Mouse (Mus musculus): ENCODE measurements at regions not wholly inside any gene's neighbourhood (a gene's known extent, or its start where the extent isn't known, plus 50 kb on each side); places are given as distances from the start of the nearest gene placed in this dataset.

DNA sequence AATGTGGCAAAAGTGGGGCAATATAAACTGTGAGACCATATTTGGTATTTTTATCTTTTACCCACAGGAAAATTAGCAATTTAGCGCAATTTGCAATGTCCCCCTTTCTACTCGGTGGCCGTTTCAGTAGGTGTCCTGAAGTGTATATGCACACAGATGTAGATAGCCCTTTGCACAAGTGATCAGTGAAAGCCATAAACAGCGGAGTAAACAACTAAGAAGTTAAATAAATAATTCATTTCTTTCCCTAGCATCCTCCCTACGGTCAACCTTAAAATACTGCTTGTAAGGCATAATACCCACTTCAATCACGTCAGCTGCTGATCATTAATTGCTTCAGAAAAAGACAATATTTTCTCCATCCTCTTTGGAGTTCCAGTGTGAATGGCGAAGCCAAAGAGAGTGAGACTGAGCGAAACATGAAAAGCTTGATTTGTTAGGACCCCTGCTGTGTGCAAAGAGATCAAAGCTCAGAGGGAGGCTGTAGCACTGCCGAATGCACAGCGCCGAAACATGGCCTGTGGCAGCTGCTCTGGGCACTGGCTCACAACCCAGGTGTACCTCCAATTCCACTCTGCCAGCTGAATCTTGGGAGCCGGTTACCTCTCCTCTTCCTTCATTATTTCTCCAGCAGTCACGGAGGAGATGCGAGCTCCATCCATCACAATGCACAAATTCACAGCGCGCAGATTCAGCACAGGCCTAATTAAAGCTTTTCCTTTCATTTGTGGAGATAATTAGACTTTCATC is 618.1 kb upstream of the Tenm3 start:
- H3K36me3 ChIP-seq (ENCODE audit: control insufficient read depth, insufficient read depth), result no peaks in the 10 kb centered on the region
- peak overlapping the region; percentile 44 for H3K9ac ChIP-seq (replicated peaks; ENCODE audit: low read depth, low read length)
- no peak overlapping the region for H3K27ac ChIP-seq (ENCODE audit: low read length)
- 5% methylated on average over 16 of the region's 16 CpGs for WGBS
- H3K4me3 ChIP-seq (replicated peaks; ENCODE audit: low read length), result peak overlapping the region; percentile 30
- H3K4me1 ChIP-seq (replicated peaks; ENCODE audit: control insufficient read depth, insufficient read depth, low read length), result peaks cover 14% of the 10 kb centered on the region
- no peaks in the 10 kb centered on the region for H3K27me3 ChIP-seq (replicated peaks; ENCODE audit: control insufficient read depth, insufficient read depth, low read length)
- ATAC-seq, result peak; percentile 84
- peak overlapping the region; percentile 58 for H3K4me2 ChIP-seq (ENCODE audit: low read length)
- H3K9me3 ChIP-seq (ENCODE audit: control insufficient read depth, low read length), result no peaks in the 10 kb centered on the region

- no peak overlapping the region for H3K27ac ChIP-seq (ENCODE audit: low read length)
- H3K9me3 ChIP-seq (ENCODE audit: control insufficient read depth, low read length), result no peaks in the 10 kb centered on the region
- ATAC-seq, result no peak
- no peaks in the 10 kb centered on the region for H3K27me3 ChIP-seq (replicated peaks; ENCODE audit: control insufficient read depth, insufficient read depth, low read length)
- H3K4me2 ChIP-seq (ENCODE audit: low read length), result no peak overlapping the region
- no peaks in the 10 kb centered on the region for H3K36me3 ChIP-seq (ENCODE audit: control insufficient read depth, insufficient read depth)
- no peak overlapping the region for H3K4me3 ChIP-seq (replicated peaks; ENCODE audit: low read length)
- 43% methylated on average over 5 of the region's 5 CpGs for WGBS
- no peaks in the 10 kb centered on the region for H3K4me1 ChIP-seq (replicated peaks; ENCODE audit: control insufficient read depth, insufficient read depth, low read length)
- no peak overlapping the region for H3K9ac ChIP-seq (replicated peaks; ENCODE audit: low read depth, low read length)
Measured at GRCm38 (mm10) chr8:49445444-49445843, 601.7 kb upstream of the Tenm3 start.

DNA sequence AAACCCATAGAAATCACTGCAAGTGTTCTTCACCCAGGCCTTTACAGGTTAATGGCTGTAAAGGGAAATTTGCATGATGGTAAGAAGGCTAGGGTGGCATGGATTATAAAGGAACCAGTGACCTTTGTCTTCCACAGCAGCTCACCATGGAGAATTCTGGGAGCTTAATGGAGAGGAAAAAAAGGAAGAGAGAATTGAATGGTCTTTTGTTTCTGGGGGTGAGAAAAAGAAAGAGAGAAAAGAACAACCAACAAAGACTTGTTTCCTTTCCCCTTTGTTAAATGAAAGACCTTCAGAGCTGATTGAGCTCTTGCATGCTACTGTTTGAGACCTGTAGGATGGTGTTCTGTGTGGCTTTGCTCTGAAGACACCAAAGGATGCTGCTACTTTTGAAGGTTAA is 597.5 kb upstream of the Tenm3 start:
- ATAC-seq, result no peak
- Histone ChIP-seq H3K27me3 (replicated peaks; ENCODE audit: control insufficient read depth, insufficient read depth, low read length) (no peaks in the 10 kb centered on the region), H3K36me3 (ENCODE audit: control insufficient read depth, insufficient read depth) (no peaks in the 10 kb centered on the region), H3K4me2 (ENCODE audit: low read length) (no peak overlapping the region), H3K4me1 (replicated peaks; ENCODE audit: control insufficient read depth, insufficient read depth, low read length) (no peaks in the 10 kb centered on the region), H3K9ac (replicated peaks; ENCODE audit: low read depth, low read length) (no peak overlapping the region), H3K27ac (ENCODE audit: low read length) (no peak overlapping the region), H3K4me3 (replicated peaks; ENCODE audit: low read length) (no peak overlapping the region), H3K9me3 (ENCODE audit: control insufficient read depth, low read length) (no peaks in the 10 kb centered on the region)

DNA sequence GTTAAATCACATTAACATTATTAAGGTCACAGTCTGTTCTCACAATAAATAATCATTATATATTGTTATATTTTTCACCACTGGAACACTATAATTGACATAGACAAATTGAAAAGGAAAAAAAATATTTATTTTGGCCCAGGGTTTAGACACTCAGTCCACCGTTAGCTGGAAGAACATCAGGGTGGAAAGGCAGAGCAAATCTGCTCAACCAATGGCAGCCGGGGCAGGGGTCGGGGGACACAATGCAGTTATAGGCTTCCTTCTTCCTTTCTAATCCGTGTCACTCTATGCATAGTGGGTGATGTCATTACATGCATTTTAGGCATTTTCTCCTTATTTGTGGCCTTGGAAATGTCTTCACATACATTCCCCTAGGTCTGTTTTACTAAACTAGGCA is 552.8 kb upstream of the Tenm3 start:
- no peak overlapping the region for H3K9ac ChIP-seq (replicated peaks; ENCODE audit: low read depth, low read length)
- H3K36me3 ChIP-seq (ENCODE audit: control insufficient read depth, insufficient read depth), result no peaks in the 10 kb centered on the region
- no peaks in the 10 kb centered on the region for H3K4me1 ChIP-seq (replicated peaks; ENCODE audit: control insufficient read depth, insufficient read depth, low read length)
- H3K27me3 ChIP-seq (replicated peaks; ENCODE audit: control insufficient read depth, insufficient read depth, low read length), result no peaks in the 10 kb centered on the region
- H3K4me2 ChIP-seq (ENCODE audit: low read length), result no peak overlapping the region
- WGBS, result 89% methylated on average over 4 of the region's 4 CpGs
- no peak for ATAC-seq
- no peak overlapping the region for H3K4me3 ChIP-seq (replicated peaks; ENCODE audit: low read length)
- no peak overlapping the region for H3K27ac ChIP-seq (ENCODE audit: low read length)
- no peaks in the 10 kb centered on the region for H3K9me3 ChIP-seq (ENCODE audit: control insufficient read depth, low read length)

GRCm38 (mm10) chr8:49395029-49395428 is 551.3 kb upstream of the Tenm3 start:
- no peak overlapping the region for H3K4me2 ChIP-seq (ENCODE audit: low read length)
- H3K27me3 ChIP-seq (replicated peaks; ENCODE audit: control insufficient read depth, insufficient read depth, low read length), result no peaks in the 10 kb centered on the region
- H3K4me3 ChIP-seq (replicated peaks; ENCODE audit: low read length), result no peak overlapping the region
- no peak overlapping the region for H3K27ac ChIP-seq (ENCODE audit: low read length)
- 18% methylated on average over 1 of the region's 1 CpGs for WGBS
- ATAC-seq, result no peak
- H3K36me3 ChIP-seq (ENCODE audit: control insufficient read depth, insufficient read depth), result no peaks in the 10 kb centered on the region
- H3K9me3 ChIP-seq (ENCODE audit: control insufficient read depth, low read length), result no peaks in the 10 kb centered on the region
- no peak overlapping the region for H3K9ac ChIP-seq (replicated peaks; ENCODE audit: low read depth, low read length)
- H3K4me1 ChIP-seq (replicated peaks; ENCODE audit: control insufficient read depth, insufficient read depth, low read length), result no peaks in the 10 kb centered on the region

GRCm38 (mm10) chr8:49389525-49389924 is 545.8 kb upstream of the Tenm3 start:
- no peak overlapping the region for H3K4me3 ChIP-seq (replicated peaks; ENCODE audit: low read length)
- no peak overlapping the region for H3K4me2 ChIP-seq (ENCODE audit: low read length)
- H3K27ac ChIP-seq (ENCODE audit: low read length), result no peak overlapping the region
- ATAC-seq, result no peak
- no peaks in the 10 kb centered on the region for H3K36me3 ChIP-seq (ENCODE audit: control insufficient read depth, insufficient read depth)
- H3K27me3 ChIP-seq (replicated peaks; ENCODE audit: control insufficient read depth, insufficient read depth, low read length), result no peaks in the 10 kb centered on the region
- H3K4me1 ChIP-seq (replicated peaks; ENCODE audit: control insufficient read depth, insufficient read depth, low read length), result no peaks in the 10 kb centered on the region
- 86% methylated on average over 3 of the region's 3 CpGs for WGBS
- H3K9ac ChIP-seq (replicated peaks; ENCODE audit: low read depth, low read length), result no peak overlapping the region
- H3K9me3 ChIP-seq (ENCODE audit: control insufficient read depth, low read length), result no peaks in the 10 kb centered on the region

- no peaks in the 10 kb centered on the region for H3K36me3 ChIP-seq (ENCODE audit: control insufficient read depth, insufficient read depth)
- no peaks in the 10 kb centered on the region for H3K9me3 ChIP-seq (ENCODE audit: control insufficient read depth, low read length)
- ATAC-seq, result no peak
- no peak overlapping the region for H3K4me3 ChIP-seq (replicated peaks; ENCODE audit: low read length)
- WGBS, result 58% methylated on average over 2 of the region's 2 CpGs
- no peak overlapping the region for H3K9ac ChIP-seq (replicated peaks; ENCODE audit: low read depth, low read length)
- H3K4me2 ChIP-seq (ENCODE audit: low read length), result no peak overlapping the region
- no peaks in the 10 kb centered on the region for H3K4me1 ChIP-seq (replicated peaks; ENCODE audit: control insufficient read depth, insufficient read depth, low read length)
- no peaks in the 10 kb centered on the region for H3K27me3 ChIP-seq (replicated peaks; ENCODE audit: control insufficient read depth, insufficient read depth, low read length)
- no peak overlapping the region for H3K27ac ChIP-seq (ENCODE audit: low read length)
Measured at GRCm38 (mm10) chr8:49387587-49387986, 543.8 kb upstream of the Tenm3 start.

DNA sequence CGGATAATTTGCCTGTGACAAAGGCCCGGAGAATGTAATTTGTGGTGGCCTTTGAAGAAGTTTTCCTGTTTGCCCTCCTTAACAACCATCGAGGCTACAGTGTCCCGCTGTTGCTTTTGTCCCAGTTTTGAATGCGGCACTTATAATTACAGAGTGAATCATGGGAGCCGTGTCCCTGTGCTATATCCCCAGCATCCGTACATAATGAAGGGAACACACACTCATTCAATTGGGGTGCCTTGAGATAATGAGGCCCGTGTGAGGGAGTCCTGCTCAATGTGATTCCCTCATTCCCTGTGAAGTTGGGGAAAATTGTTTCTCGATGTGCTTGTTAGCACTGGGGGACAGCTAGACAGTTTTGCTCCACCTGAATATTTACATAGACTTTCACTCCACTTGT is 528.9 kb upstream of the Tenm3 start:
- Histone ChIP-seq H3K9ac (replicated peaks; ENCODE audit: low read depth, low read length) (no peak overlapping the region), H3K36me3 (ENCODE audit: control insufficient read depth, insufficient read depth) (no peaks in the 10 kb centered on the region), H3K27ac (ENCODE audit: low read length) (no peak overlapping the region), H3K27me3 (replicated peaks; ENCODE audit: control insufficient read depth, insufficient read depth, low read length) (no peaks in the 10 kb centered on the region), H3K4me2 (ENCODE audit: low read length) (peak overlapping the region; percentile 42), H3K4me1 (replicated peaks; ENCODE audit: control insufficient read depth, insufficient read depth, low read length) (0 out of 2 replicates have a peak, but pooled peaks cover 4% of the 10 kb centered on the region), H3K9me3 (ENCODE audit: control insufficient read depth, low read length) (no peaks in the 10 kb centered on the region), H3K4me3 (replicated peaks; ENCODE audit: low read length) (peak overlapping the region; percentile 14)
- ATAC-seq, result peak; percentile 55; the same call in 1 of the 2 replicates
- WGBS, result 14% methylated on average over 9 of the region's 9 CpGs

GRCm38 (mm10) chr8:49362682-49363081 is 518.9 kb upstream of the Tenm3 start:
- Histone ChIP-seq H3K4me1 (replicated peaks; ENCODE audit: control insufficient read depth, insufficient read depth, low read length) (no peaks in the 10 kb centered on the region; the same call in 1 of the 2 replicates), H3K4me2 (ENCODE audit: low read length) (no peak overlapping the region), H3K9me3 (ENCODE audit: control insufficient read depth, low read length) (no peaks in the 10 kb centered on the region), H3K27ac (ENCODE audit: low read length) (no peak overlapping the region; the same call in 1 of the 2 replicates), H3K9ac (replicated peaks; ENCODE audit: low read depth, low read length) (no peak overlapping the region), H3K36me3 (ENCODE audit: control insufficient read depth, insufficient read depth) (no peaks in the 10 kb centered on the region), H3K27me3 (replicated peaks; ENCODE audit: control insufficient read depth, insufficient read depth, low read length) (no peaks in the 10 kb centered on the region), H3K4me3 (replicated peaks; ENCODE audit: low read length) (no peak overlapping the region)
- ATAC-seq, result peak; percentile 90
- WGBS, result 30% methylated on average over 2 of the region's 2 CpGs

- no peaks in the 10 kb centered on the region; the same call in 1 of the 2 replicates for H3K4me1 ChIP-seq (replicated peaks; ENCODE audit: control insufficient read depth, insufficient read depth, low read length)
- H3K9ac ChIP-seq (replicated peaks; ENCODE audit: low read depth, low read length), result no peak overlapping the region
- H3K4me3 ChIP-seq (replicated peaks; ENCODE audit: low read length), result no peak overlapping the region
- no peaks in the 10 kb centered on the region for H3K27me3 ChIP-seq (replicated peaks; ENCODE audit: control insufficient read depth, insufficient read depth, low read length)
- 54% methylated on average over 2 of the region's 2 CpGs for WGBS
- no peaks in the 10 kb centered on the region for H3K9me3 ChIP-seq (ENCODE audit: control insufficient read depth, low read length)
- no peak overlapping the region for H3K27ac ChIP-seq (ENCODE audit: low read length)
- no peak overlapping the region for H3K4me2 ChIP-seq (ENCODE audit: low read length)
- no peak for ATAC-seq
- no peaks in the 10 kb centered on the region for H3K36me3 ChIP-seq (ENCODE audit: control insufficient read depth, insufficient read depth)
Measured at GRCm38 (mm10) chr8:49361443-49361842, 517.7 kb upstream of the Tenm3 start.
